ENCODE assay signal across 8 mouse cellular contexts in genomic region chr19:4097441-4097825, GRCm38 (mm10). TPM values are rescaled to one million over a fixed set of nuclear protein-coding genes. Genes with fewer than 3 reads are reported as not detected.
A peak's percentile ranks its signal among the peaks of the same experiment; 100 is the strongest.
DNase-seq lines count a peak whose midpoint lies in the region; ATAC-seq lines count a peak whose summit lies in the region.

No protein-coding gene starts in this region.

- peaks cover 9% of the 10 kb centered on the region; the same call in 1 of the 2 replicates for H3K27me3 ChIP-seq in hindbrain, embryonic 14.5 days (ENCODE audit: control insufficient read depth, insufficient read depth, low read length)
- peaks cover 32% of the 10 kb centered on the region for H3K27me3 ChIP-seq in liver, embryonic 12.5 days (replicated peaks)

- H3K27ac ChIP-seq in hindbrain, embryonic 14.5 days, result no peak overlapping the region
- H3K27ac ChIP-seq in liver, embryonic 12.5 days, result peak overlapping the region; percentile 99

- H3K4me2 ChIP-seq in hindbrain, embryonic 14.5 days (replicated peaks), result peak overlapping the region; percentile 73
- peak overlapping the region; percentile 93 for H3K4me2 ChIP-seq in liver, embryonic 12.5 days

- no peaks in the 10 kb centered on the region for H3K9me3 ChIP-seq in hindbrain, embryonic 14.5 days (ENCODE audit: control insufficient read depth, low read length)
- H3K9me3 ChIP-seq in liver, embryonic 12.5 days (replicated peaks), result no peaks in the 10 kb centered on the region

- peak overlapping the region; percentile 53 for H3K9ac ChIP-seq in hindbrain, embryonic 14.5 days
- peak overlapping the region; percentile 80 for H3K9ac ChIP-seq in liver, embryonic 12.5 days

- DNase-seq in frontal cortex, adult 2 months (ENCODE audit: extremely low spot score in 1 of 2, low spot score in 1 of 2), result peak; percentile 69 to 75
- no peak for DNase-seq in frontal cortex, postnatal 10 days (ENCODE audit: low spot score in 2 of 2)
- DNase-seq in embryo, embryonic 11.5 days (ENCODE audit: low read depth, low spot score), result peak; percentile 64
- DNase-seq in hindbrain, embryonic 14.5 days (ENCODE audit: low spot score), result no peak
- DNase-seq in naive thymus-derived CD4-positive, alpha-beta T cell, adult 2 months (ENCODE audit: low read depth), result peak; percentile 85
- no peak for DNase-seq in cerebellum, postnatal 25 days

- peak overlapping the region; percentile 66 for H3K4me3 ChIP-seq in hindbrain, embryonic 14.5 days (replicated peaks; ENCODE audit: low read length)
- H3K4me3 ChIP-seq in liver, embryonic 12.5 days, result peak overlapping the region; percentile 72

- 2% methylated on average over 21 of the region's 21 CpGs for WGBS in hindbrain, embryonic 14.5 days
- WGBS in liver, embryonic 12.5 days (ENCODE audit: insufficient replicate concordance), result 1% methylated on average over 21 of the region's 21 CpGs

- H3K36me3 ChIP-seq in hindbrain, embryonic 14.5 days (replicated peaks; ENCODE audit: control insufficient read depth, insufficient read depth), result no peaks in the 10 kb centered on the region
- H3K36me3 ChIP-seq in liver, embryonic 12.5 days, result peaks cover 4% of the 10 kb centered on the region; the same call in 1 of the 2 replicates

- peaks cover 48% of the 10 kb centered on the region for H3K4me1 ChIP-seq in hindbrain, embryonic 14.5 days (replicated peaks; ENCODE audit: control insufficient read depth, insufficient read depth, low read length)
- H3K4me1 ChIP-seq in liver, embryonic 12.5 days, result peaks cover 58% of the 10 kb centered on the region

- ATAC-seq in CD4-positive, CD25-positive, alpha-beta regulatory T cell, adult 4 months, result peak; percentile 15
- no peak for ATAC-seq in hindbrain, embryonic 14.5 days (ENCODE audit: low FRiP score)
- peak; percentile 76 for ATAC-seq in liver, embryonic 12.5 days

RNA-seq across cellular contexts. Expression of gene Cdk2ap2, which starts 0.5 kb away (rescaled TPM):
- polyA plus RNA-seq in frontal cortex, adult 2 months (2012; rRNA removed), result 50.3 and 58.5 TPM in 2 replicates
- 100 to 1,000 TPM; 328 to 403 TPM for polyA plus RNA-seq in CD4-positive, CD25-positive, alpha-beta regulatory T cell, adult 4 months (2017; shearing (Covaris generic))
- polyA plus RNA-seq in hindbrain, embryonic 14.5 days (2014; fragmentation: Nextera tagmentation; extraction: Ambion mirVana), result 79.2 and 82.1 TPM in 2 replicates
- polyA plus RNA-seq in liver, embryonic 12.5 days (2016; fragmentation: Nextera tagmentation; extraction: Ambion mirVana), result 93.2 and 101 TPM in 2 replicates

RNA-seq across cellular contexts. Expression of gene Pitpnm1, which starts 2.4 kb away (rescaled TPM):
- polyA plus RNA-seq in frontal cortex, adult 2 months (2012; rRNA removed), result 290 and 305 TPM in 2 replicates
- 100 to 1,000 TPM in 1 of 2 experiments, 10 to 100 TPM in 1; 98.7 to 113 TPM for polyA plus RNA-seq in CD4-positive, CD25-positive, alpha-beta regulatory T cell, adult 4 months (2017; shearing (Covaris generic))
- polyA plus RNA-seq in hindbrain, embryonic 14.5 days (2014; fragmentation: Nextera tagmentation; extraction: Ambion mirVana), result 70.0 and 74.7 TPM in 2 replicates
- polyA plus RNA-seq in liver, embryonic 12.5 days (2016; fragmentation: Nextera tagmentation; extraction: Ambion mirVana), result 4.8 and 5.0 TPM in 2 replicates

RNA-seq across cellular contexts. Expression of gene Cabp2, which starts 16.1 kb away (rescaled TPM):
- not detected in 2 replicates for polyA plus RNA-seq in frontal cortex, adult 2 months (2012; rRNA removed)
- not detected for polyA plus RNA-seq in CD4-positive, CD25-positive, alpha-beta regulatory T cell, adult 4 months (2017; shearing (Covaris generic))
- not detected in 2 replicates for polyA plus RNA-seq in hindbrain, embryonic 14.5 days (2014; fragmentation: Nextera tagmentation; extraction: Ambion mirVana)
- polyA plus RNA-seq in liver, embryonic 12.5 days (2016; fragmentation: Nextera tagmentation; extraction: Ambion mirVana), result 0.37 and 0.53 TPM in 2 replicates

RNA-seq across cellular contexts. Expression of gene Aip, which starts 28.2 kb away (rescaled TPM):
- 162 and 174 TPM in 2 replicates for polyA plus RNA-seq in frontal cortex, adult 2 months (2012; rRNA removed)
- 100 to 1,000 TPM; 179 to 208 TPM for polyA plus RNA-seq in CD4-positive, CD25-positive, alpha-beta regulatory T cell, adult 4 months (2017; shearing (Covaris generic))
- polyA plus RNA-seq in hindbrain, embryonic 14.5 days (2014; fragmentation: Nextera tagmentation; extraction: Ambion mirVana), result 93.8 and 99.7 TPM in 2 replicates
- polyA plus RNA-seq in liver, embryonic 12.5 days (2016; fragmentation: Nextera tagmentation; extraction: Ambion mirVana), result 42.0 and 43.6 TPM in 2 replicates

RNA-seq across cellular contexts. Expression of gene Gstp3, which starts 38.1 kb away (rescaled TPM):
- not detected in 2 replicates for polyA plus RNA-seq in frontal cortex, adult 2 months (2012; rRNA removed)
- 100 to 1,000 TPM; 158 to 206 TPM for polyA plus RNA-seq in CD4-positive, CD25-positive, alpha-beta regulatory T cell, adult 4 months (2017; shearing (Covaris generic))
- not detected in 2 replicates for polyA plus RNA-seq in hindbrain, embryonic 14.5 days (2014; fragmentation: Nextera tagmentation; extraction: Ambion mirVana)
- 15.0 and 18.5 TPM in 2 replicates for polyA plus RNA-seq in liver, embryonic 12.5 days (2016; fragmentation: Nextera tagmentation; extraction: Ambion mirVana)

Comparison
In these comparisons a context has a peak if more than half of its experiments do, and no peak if none do; other contexts are left out.
1. DNase-seq: peak in frontal cortex, adult 2 months (2 of 2), embryo, embryonic 11.5 days (single experiment) and naive thymus-derived CD4-positive, alpha-beta T cell, adult 2 months (single experiment); none in frontal cortex, postnatal 10 days (0 of 2), hindbrain, embryonic 14.5 days (single experiment) and cerebellum, postnatal 25 days (0 of 2).
2. RNA of gene Pitpnm1, which starts 2.4 kb away (polyA plus RNA-seq): 290 to 305 TPM in frontal cortex, adult 2 months, 98.7 to 113 TPM in CD4-positive, CD25-positive, alpha-beta regulatory T cell, adult 4 months and 70.0 to 74.7 TPM in hindbrain, embryonic 14.5 days; 4.8 to 5.0 TPM in liver, embryonic 12.5 days; every median in the first group is over 10 times any median in the second.